Mouse (Mus musculus): Measurements from ENCODE around the gene Tekt3. TPM values are rescaled to one million over a fixed set of nuclear protein-coding genes. Genes with fewer than 3 reads are reported as not detected.

Tekt3 gene
- not detected in 2 replicates for polyA plus RNA-seq (2012; rRNA removed; ENCODE audit: low replicate concordance)

DNA sequence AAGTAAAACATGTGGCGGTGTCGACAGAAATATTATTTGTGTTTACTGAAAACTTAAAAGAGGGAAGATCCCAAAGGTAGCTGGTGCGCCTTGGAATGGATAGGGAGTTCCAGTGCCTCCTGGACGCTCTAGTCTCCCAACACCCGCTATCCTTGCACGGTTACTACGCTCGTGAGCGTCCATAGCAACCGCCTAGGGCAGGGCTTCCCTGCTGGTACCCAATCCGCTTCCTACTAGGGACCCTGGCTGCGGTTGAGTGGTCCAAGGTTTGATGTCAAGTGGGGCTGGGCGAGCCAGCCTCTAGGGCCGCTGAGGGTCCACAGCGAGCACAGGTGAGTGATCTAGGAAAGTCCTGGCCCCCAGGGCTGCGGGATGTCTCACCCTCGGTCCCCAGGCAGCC lies at the start of gene Tekt3:
Tekt3 (plus strand) TSS at position 209 of the 400 bp plus-strand sequence.

DNA sequence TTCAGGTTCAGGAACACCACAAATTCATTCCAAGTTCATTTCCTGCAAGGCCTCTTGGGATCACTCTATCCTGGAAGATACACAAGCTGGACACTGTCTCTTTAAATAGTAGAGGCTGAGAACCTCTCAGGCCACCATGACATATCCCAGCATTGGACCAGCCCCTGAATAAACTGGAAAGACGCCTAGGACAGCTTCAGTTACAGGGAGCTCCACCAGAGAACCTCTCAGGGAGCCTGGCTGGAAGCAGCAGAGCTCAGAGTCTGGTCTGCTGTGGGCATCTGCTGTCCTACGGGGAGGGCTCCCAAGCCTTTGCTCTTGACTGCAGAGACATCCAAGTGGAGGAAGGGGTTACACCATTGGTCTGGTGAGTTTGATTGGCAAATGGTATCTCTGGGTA lies 67.3 kb downstream of the Tekt3 start, which contains the start of gene Pmp22:
Pmp22 (plus strand) TSS at position 199 of the 400 bp plus-strand sequence.

Other genes starting within 250 kb of the Tekt3 start
- 5.0 and 5.5 TPM in 2 replicates for gene Trim16, start 241.4 kb upstream of the Tekt3 start, polyA plus RNA-seq (2012; rRNA removed; ENCODE audit: low replicate concordance)
- gene Fbxw10, start 214.6 kb upstream of the Tekt3 start, polyA plus RNA-seq (2012; rRNA removed; ENCODE audit: low replicate concordance) = 0.07 and 0.11 TPM in 2 replicates
- gene Tvp23b, start 182.2 kb upstream of the Tekt3 start, polyA plus RNA-seq (2012; rRNA removed; ENCODE audit: low replicate concordance) = 3.1 and 3.8 TPM in 2 replicates
- not detected in 2 replicates for gene Cdrt4, start 110.5 kb upstream of the Tekt3 start, polyA plus RNA-seq (2012; rRNA removed; ENCODE audit: low replicate concordance)
- 15.4 and 258 TPM in 2 replicates for gene Pmp22, start 67.3 kb downstream of the Tekt3 start, polyA plus RNA-seq (2012; rRNA removed; ENCODE audit: low replicate concordance)

Measured in duodenum, adult 2 months (tissue).